ENCODE assay signal across 10 mouse cellular contexts in genomic region chr4:135853987-135854546, GRCm38 (mm10). TPM values are rescaled to one million over a fixed set of nuclear protein-coding genes. Genes with fewer than 3 reads are reported as not detected.
A peak's percentile ranks its signal among the peaks of the same experiment; 100 is the strongest.
DNase-seq lines count a peak whose midpoint lies in the region; ATAC-seq lines count a peak whose summit lies in the region.
"Had no signal": no experiment of that assay in that cellular context is flagged by ENCODE, and none has a peak within 500 bp of the region (broad histone marks: within the 10 kb centered on the region; RNA-seq: fewer than 3 reads in every experiment).

No protein-coding gene starts in this region.

- no peak overlapping the region for H3K27ac ChIP-seq in intestine, embryonic 15.5 days
- no peak overlapping the region for H3K27ac ChIP-seq in intestine, embryonic 16.5 days (ENCODE audit: low read length)
- peak overlapping the region; percentile 100 for H3K27ac ChIP-seq in forebrain, embryonic 10.5 days
- H3K27ac ChIP-seq in liver, embryonic 13.5 days: peak overlapping the region; percentile 96
- H3K27ac ChIP-seq in kidney, embryonic 15.5 days: no peak overlapping the region

- no peak overlapping the region for H3K4me3 ChIP-seq in intestine, embryonic 15.5 days (replicated peaks)
- no peak overlapping the region for H3K4me3 ChIP-seq in intestine, embryonic 16.5 days (ENCODE audit: low read length)
- H3K4me3 ChIP-seq in forebrain, embryonic 10.5 days: peak overlapping the region; percentile 91; the same call in 1 of the 2 replicates
- H3K4me3 ChIP-seq in liver, embryonic 13.5 days (replicated peaks): no peak overlapping the region
- no peak overlapping the region for H3K4me3 ChIP-seq in kidney, embryonic 15.5 days (replicated peaks)

- no peak overlapping the region for H3K9ac ChIP-seq in intestine, embryonic 15.5 days
- H3K9ac ChIP-seq in intestine, embryonic 16.5 days (ENCODE audit: low read depth, low read length): no peak overlapping the region
- peak overlapping the region; percentile 96 for H3K9ac ChIP-seq in liver, embryonic 13.5 days
- no peak overlapping the region for H3K9ac ChIP-seq in kidney, embryonic 15.5 days

- H3K4me1 ChIP-seq in intestine, embryonic 15.5 days (replicated peaks): peaks cover 10% of the 10 kb centered on the region
- peaks cover 22% of the 10 kb centered on the region for H3K4me1 ChIP-seq in intestine, embryonic 16.5 days (ENCODE audit: control insufficient read depth, insufficient read depth, low read length)
- H3K4me1 ChIP-seq in forebrain, embryonic 10.5 days: peaks cover 52% of the 10 kb centered on the region
- H3K4me1 ChIP-seq in liver, embryonic 13.5 days (replicated peaks): peaks cover 74% of the 10 kb centered on the region
- peaks cover 33% of the 10 kb centered on the region for H3K4me1 ChIP-seq in kidney, embryonic 15.5 days

- DNase-seq in brain, adult 2 months (ENCODE audit: low read depth, low spot score): peak; percentile 73
- no peak for DNase-seq in forebrain, embryonic 10.5 days (ENCODE audit: extremely low spot score, low spot score)
- DNase-seq in liver, embryonic 13.5 days: no peak
- DNase-seq in spleen, postnatal 36 days (ENCODE audit: low spot score in 2 of 2): no peak
- DNase-seq in spleen, adult 12 weeks (ENCODE audit: low spot score): no peak
- DNase-seq: cerebellum, postnatal 14 days; thymus, postnatal 4 days had no signal

- WGBS in intestine, embryonic 15.5 days: 90% methylated on average over 14 of the region's 14 CpGs
- WGBS in intestine, embryonic 16.5 days: 90% methylated on average over 14 of the region's 14 CpGs
- 97% methylated on average over 14 of the region's 14 CpGs for WGBS in forebrain, embryonic 10.5 days
- WGBS in liver, embryonic 13.5 days (ENCODE audit: insufficient replicate concordance): 85% methylated on average over 14 of the region's 14 CpGs
- 92% methylated on average over 14 of the region's 14 CpGs for WGBS in kidney, embryonic 15.5 days

- 0 out of 2 replicates have a peak overlapping the region, but pooled peaks have one; percentile 81 for H3K4me2 ChIP-seq in intestine, embryonic 15.5 days (replicated peaks)
- H3K4me2 ChIP-seq in intestine, embryonic 16.5 days (ENCODE audit: low read depth, low read length): no peak overlapping the region
- H3K4me2 ChIP-seq in liver, embryonic 13.5 days: peak overlapping the region; percentile 95
- H3K4me2 ChIP-seq in kidney, embryonic 15.5 days: no peak overlapping the region

- ATAC-seq in intestine, embryonic 15.5 days: no peak
- no peak for ATAC-seq in intestine, embryonic 16.5 days
- ATAC-seq in liver, embryonic 13.5 days (ENCODE audit: low read depth): no peak
- no peak for ATAC-seq in kidney, embryonic 15.5 days (replicated peaks; ENCODE audit: low FRiP score)

- H3K9me3 ChIP-seq in intestine, embryonic 15.5 days: no peaks in the 10 kb centered on the region
- no peaks in the 10 kb centered on the region for H3K9me3 ChIP-seq in intestine, embryonic 16.5 days (ENCODE audit: control insufficient read depth, low read length)
- no peaks in the 10 kb centered on the region for H3K9me3 ChIP-seq in forebrain, embryonic 10.5 days
- no peaks in the 10 kb centered on the region for H3K9me3 ChIP-seq in liver, embryonic 13.5 days (replicated peaks)
- H3K9me3 ChIP-seq in kidney, embryonic 15.5 days (replicated peaks): no peaks in the 10 kb centered on the region

- H3K27me3 ChIP-seq in intestine, embryonic 15.5 days (replicated peaks): no peaks in the 10 kb centered on the region
- no peaks in the 10 kb centered on the region for H3K27me3 ChIP-seq in intestine, embryonic 16.5 days (replicated peaks; ENCODE audit: control insufficient read depth, insufficient read depth, low read length)
- no peaks in the 10 kb centered on the region for H3K27me3 ChIP-seq in forebrain, embryonic 10.5 days (ENCODE audit: poor library complexity, severe bottlenecking)
- no peaks in the 10 kb centered on the region for H3K27me3 ChIP-seq in liver, embryonic 13.5 days
- no peaks in the 10 kb centered on the region for H3K27me3 ChIP-seq in kidney, embryonic 15.5 days

- H3K36me3 ChIP-seq in intestine, embryonic 15.5 days: no peaks in the 10 kb centered on the region
- H3K36me3 ChIP-seq in intestine, embryonic 16.5 days (ENCODE audit: control insufficient read depth, insufficient read depth, low read length): no peaks in the 10 kb centered on the region
- H3K36me3 ChIP-seq in forebrain, embryonic 10.5 days (replicated peaks): peaks cover 5% of the 10 kb centered on the region
- H3K36me3 ChIP-seq in liver, embryonic 13.5 days: peaks cover 4% of the 10 kb centered on the region; the same call in 1 of the 2 replicates
- peaks cover 4% of the 10 kb centered on the region; the same call in 1 of the 2 replicates for H3K36me3 ChIP-seq in kidney, embryonic 15.5 days

RNA-seq across cellular contexts. Expression of gene Srsf10, which starts 1.5 kb away (rescaled TPM):
- polyA plus RNA-seq in intestine, embryonic 15.5 days (2015; fragmentation: Nextera tagmentation; extraction: Ambion mirVana): 177 and 214 TPM in 2 replicates
- polyA plus RNA-seq in intestine, embryonic 16.5 days (2015; fragmentation: Nextera tagmentation; extraction: Ambion mirVana): 146 and 157 TPM in 2 replicates
- 383 and 421 TPM in 2 replicates for polyA plus RNA-seq in forebrain, embryonic 10.5 days (2016; fragmentation: Nextera tagmentation; extraction: Ambion mirVana)
- 119 and 147 TPM in 2 replicates for polyA plus RNA-seq in liver, embryonic 13.5 days (2015; fragmentation: Nextera tagmentation; extraction: Ambion mirVana)
- 268 and 279 TPM in 2 replicates for polyA plus RNA-seq in kidney, embryonic 15.5 days (2015; fragmentation: Nextera tagmentation; extraction: Ambion mirVana)

RNA-seq across cellular contexts. Expression of gene Pnrc2, which starts 19.6 kb away (rescaled TPM):
- 164 and 177 TPM in 2 replicates for polyA plus RNA-seq in intestine, embryonic 15.5 days (2015; fragmentation: Nextera tagmentation; extraction: Ambion mirVana)
- 165 and 171 TPM in 2 replicates for polyA plus RNA-seq in intestine, embryonic 16.5 days (2015; fragmentation: Nextera tagmentation; extraction: Ambion mirVana)
- polyA plus RNA-seq in forebrain, embryonic 10.5 days (2016; fragmentation: Nextera tagmentation; extraction: Ambion mirVana): 205 and 219 TPM in 2 replicates
- polyA plus RNA-seq in liver, embryonic 13.5 days (2015; fragmentation: Nextera tagmentation; extraction: Ambion mirVana): 88.0 and 109 TPM in 2 replicates
- 194 and 213 TPM in 2 replicates for polyA plus RNA-seq in kidney, embryonic 15.5 days (2015; fragmentation: Nextera tagmentation; extraction: Ambion mirVana)

RNA-seq across cellular contexts. Expression of gene Cnr2, which starts 41.1 kb away (rescaled TPM):
- 0.28 and 0.42 TPM in 2 replicates for polyA plus RNA-seq in intestine, embryonic 15.5 days (2015; fragmentation: Nextera tagmentation; extraction: Ambion mirVana)
- polyA plus RNA-seq in intestine, embryonic 16.5 days (2015; fragmentation: Nextera tagmentation; extraction: Ambion mirVana): 0.43 and 0.66 TPM in 2 replicates
- polyA plus RNA-seq in forebrain, embryonic 10.5 days (2016; fragmentation: Nextera tagmentation; extraction: Ambion mirVana): 0.30 and 0.48 TPM in 2 replicates
- 2.5 and 3.0 TPM in 2 replicates for polyA plus RNA-seq in liver, embryonic 13.5 days (2015; fragmentation: Nextera tagmentation; extraction: Ambion mirVana)
- 0.64 and 0.95 TPM in 2 replicates for polyA plus RNA-seq in kidney, embryonic 15.5 days (2015; fragmentation: Nextera tagmentation; extraction: Ambion mirVana)

Comparison
In these comparisons a context has a peak if more than half of its experiments do, and no peak if none do; other contexts are left out.
1. H3K4me2 ChIP-seq: peak in intestine, embryonic 15.5 days (single experiment) and liver, embryonic 13.5 days (single experiment); none in intestine, embryonic 16.5 days (single experiment) and kidney, embryonic 15.5 days (single experiment).
2. H3K27ac ChIP-seq: peak in forebrain, embryonic 10.5 days (single experiment) and liver, embryonic 13.5 days (single experiment); none in intestine, embryonic 15.5 days (single experiment), intestine, embryonic 16.5 days (single experiment) and kidney, embryonic 15.5 days (single experiment).